Mouse (Mus musculus): ENCODE results near the gene C1qa. TPM values are rescaled to one million over a fixed set of nuclear protein-coding genes. Genes with fewer than 3 reads are reported as not detected.

C1qa gene
- total and polyA plus RNA-seq, 3 experiments, result 0.12 TPM; not detected in 2

DNA sequence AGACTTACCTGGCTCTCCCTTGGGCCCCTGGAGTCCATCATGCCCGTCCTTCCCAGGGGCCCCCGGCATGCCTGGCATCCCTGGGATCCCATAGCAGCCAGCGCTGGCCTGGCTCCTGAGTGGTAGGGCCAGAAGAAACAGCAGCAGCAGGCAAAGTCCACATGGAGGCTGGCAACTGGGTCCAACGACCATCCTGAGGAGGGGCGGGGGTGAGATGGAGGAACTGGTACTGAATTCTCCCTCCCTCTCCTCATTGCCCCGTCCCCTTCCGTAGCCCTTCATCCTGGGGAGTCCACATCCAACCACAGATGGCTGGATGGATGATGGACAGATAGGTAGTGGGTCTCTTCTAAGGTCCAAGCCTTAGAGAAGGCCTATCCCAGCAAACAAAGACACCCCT is 6.2 kb downstream of the C1qa start:
- H3K4me3 ChIP-seq (ENCODE audit: control insufficient read depth in 1 of 2, insufficient read depth in 1 of 2, low read depth in 2 of 2, low read length in 2 of 2), result no peak overlapping the region
- H3K27me3 ChIP-seq (ENCODE audit: control insufficient read depth in 1 of 2, insufficient read depth in 2 of 2, low read length in 2 of 2), result no peaks in the 10 kb centered on the region
- no peak overlapping the region for H3K27ac ChIP-seq (ENCODE audit: control insufficient read depth, low read depth, low read length)

DNA sequence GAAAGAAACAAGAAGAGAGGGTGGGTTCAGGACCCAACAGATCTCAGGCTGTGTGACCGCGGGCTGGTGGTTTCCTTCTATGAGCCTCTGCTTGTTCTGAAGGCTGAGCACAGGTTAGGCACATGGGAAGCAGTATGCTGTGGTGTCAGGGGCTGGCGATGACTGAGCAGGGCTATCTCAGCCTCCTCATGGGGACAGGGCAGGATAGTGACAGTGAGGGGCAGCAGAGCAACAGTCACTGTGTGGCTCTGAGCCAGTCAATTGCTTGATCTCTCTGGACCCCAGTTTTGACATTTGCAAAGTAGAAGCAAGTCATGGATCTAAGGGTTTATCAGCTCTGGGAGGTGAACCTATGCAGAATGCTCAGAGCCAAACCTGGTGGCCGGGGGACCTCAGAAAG is 7.5 kb downstream of the C1qa start:
- no peaks in the 10 kb centered on the region for H3K36me3 ChIP-seq (ENCODE audit: control insufficient read depth in 1 of 2, insufficient read depth in 2 of 2, low read length in 2 of 2)
- DNase-seq (ENCODE audit: low read depth, low spot score), result no peak
- no peaks in the 10 kb centered on the region for H3K27me3 ChIP-seq (ENCODE audit: control insufficient read depth in 1 of 2, insufficient read depth in 2 of 2, low read length in 2 of 2)
- TF ChIP-seq MAZ (IDR thresholded peaks at IDR 0.05; ENCODE audit: low read depth, low read length), result no peak
- no peak for TF ChIP-seq E2F4 (IDR thresholded peaks at IDR 0.05; ENCODE audit: borderline replicate concordance, low read depth, low read length)
- TF ChIP-seq ZC3H11A (IDR thresholded peaks at IDR 0.05; ENCODE audit: low read depth, low read length), result no peak
- no peak for TF ChIP-seq CHD2 (IDR thresholded peaks at IDR 0.05; ENCODE audit: low read length)
- TF ChIP-seq GABPA (IDR thresholded peaks at IDR 0.05; ENCODE audit: low read depth, low read length), result no peak
- no peak for TF ChIP-seq NELFE (IDR thresholded peaks at IDR 0.05; ENCODE audit: low read depth, low read length)
- no peak for TF ChIP-seq MAX (IDR thresholded peaks at IDR 0.05; ENCODE audit: low read length)
- no peak for TF ChIP-seq ZMIZ1 (IDR thresholded peaks at IDR 0.05; ENCODE audit: low read depth, low read length)
- no peak for TF ChIP-seq TCF12 (IDR thresholded peaks at IDR 0.05; ENCODE audit: low read depth, low read length)
- no peak for TF ChIP-seq MAFK (IDR thresholded peaks at IDR 0.05; ENCODE audit: borderline replicate concordance, low read depth, low read length)
- no peak for TF ChIP-seq SMC3 (IDR thresholded peaks at IDR 0.05; ENCODE audit: low read depth, low read length)
- TF ChIP-seq CTCF (IDR thresholded peaks at IDR 0.05 in 2 of 3, conservative IDR thresholded peaks at IDR 0.05 in 1 of 3; ENCODE audit: control insufficient read depth in 1 of 3, insufficient read depth in 1 of 3, low read depth in 2 of 3, low read length in 3 of 3, poor library complexity in 1 of 3, severe bottlenecking in 1 of 3), result no peak
- no peak for TF ChIP-seq MYB (IDR thresholded peaks at IDR 0.05; ENCODE audit: low read depth, low read length)
- no peak for TF ChIP-seq SIN3A (IDR thresholded peaks at IDR 0.05; ENCODE audit: low read length)
- TF ChIP-seq USF2 (IDR thresholded peaks at IDR 0.05; ENCODE audit: borderline replicate concordance in 1 of 2, insufficient read depth in 1 of 2, low read depth in 1 of 2, low read length in 2 of 2), result no peak
- no peak for TF ChIP-seq ZKSCAN1 (IDR thresholded peaks at IDR 0.05; ENCODE audit: low read depth, low read length)
- no peak for TF ChIP-seq MXI1 (IDR thresholded peaks at IDR 0.05; ENCODE audit: low read depth, low read length)
- no peak overlapping the region for H3K9ac ChIP-seq (ENCODE audit: control insufficient read depth, low read depth, low read length, poor library complexity, severe bottlenecking)
- no peaks in the 10 kb centered on the region for H3K79me2 ChIP-seq (ENCODE audit: control insufficient read depth, insufficient read depth, low read length, poor library complexity)
- H3K4me3 ChIP-seq (ENCODE audit: control insufficient read depth in 1 of 2, insufficient read depth in 1 of 2, low read depth in 2 of 2, low read length in 2 of 2), result no peak overlapping the region
- H3K9me3 ChIP-seq (replicated peaks; ENCODE audit: insufficient read depth, low read length), result no peaks in the 10 kb centered on the region
- H3K4me1 ChIP-seq (ENCODE audit: control insufficient read depth in 1 of 2, insufficient read depth in 2 of 2, low read length in 2 of 2), result peaks cover 0 to 2% of the 10 kb centered on the region in 2 experiments; a peak in 1 of 4 replicates
- H3K27ac ChIP-seq (ENCODE audit: control insufficient read depth, low read depth, low read length), result no peak overlapping the region

More for the DNA sequence above, 6.2 kb downstream of the C1qa start:
- Histone ChIP-seq H3K9me3 (replicated peaks; ENCODE audit: insufficient read depth, low read length) (no peaks in the 10 kb centered on the region), H3K36me3 (ENCODE audit: control insufficient read depth in 1 of 2, insufficient read depth in 2 of 2, low read length in 2 of 2) (no peaks in the 10 kb centered on the region), H3K4me1 (ENCODE audit: control insufficient read depth in 1 of 2, insufficient read depth in 2 of 2, low read length in 2 of 2) (no peaks in the 10 kb centered on the region), H3K79me2 (ENCODE audit: control insufficient read depth, insufficient read depth, low read length, poor library complexity) (no peaks in the 10 kb centered on the region), H3K9ac (ENCODE audit: control insufficient read depth, low read depth, low read length, poor library complexity, severe bottlenecking) (no peak overlapping the region)
- TF ChIP-seq CHD1 (IDR thresholded peaks at IDR 0.05; ENCODE audit: low read depth, low read length), result no peak
- no peak for TF ChIP-seq NRF1 (IDR thresholded peaks at IDR 0.05; ENCODE audit: insufficient read depth, low read depth, low read length, poor library complexity, severe bottlenecking)
- TF ChIP-seq POLR2AphosphoS5 (IDR thresholded peaks at IDR 0.05; ENCODE audit: borderline replicate concordance, low read depth, low read length), result no peak
- DNase-seq (ENCODE audit: low read depth, low spot score), result no peak

All from MEL (cell line).